9 mouse cellular contexts compared by ENCODE assay signal in the genomic region with DNA sequence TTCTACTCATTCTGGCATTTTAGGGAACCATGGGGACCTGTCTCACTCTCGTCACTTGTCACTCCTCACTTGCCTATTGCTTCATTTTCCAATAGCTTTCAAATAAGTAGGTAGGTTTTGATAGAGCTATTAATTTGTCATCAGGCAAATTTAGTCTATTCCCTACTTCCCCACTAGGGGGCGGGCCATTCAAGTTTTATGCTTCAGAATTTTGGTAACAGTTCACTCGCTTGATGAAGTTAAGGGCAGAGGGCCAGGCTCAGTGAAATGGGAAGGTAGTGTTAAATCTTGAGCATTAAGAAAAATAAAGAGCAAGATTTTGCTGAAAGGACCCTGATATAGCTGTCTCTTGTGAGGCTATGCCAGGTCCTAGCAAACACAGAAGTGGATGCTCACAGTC.
DNase-seq lines count a peak whose midpoint lies in the region; ATAC-seq lines count a peak whose summit lies in the region.
"Had no signal": no experiment of that assay in that cellular context is flagged by ENCODE, and none has a peak within 500 bp of the region (broad histone marks: within the 10 kb centered on the region; RNA-seq: fewer than 3 reads in every experiment).

No protein-coding gene starts in this region.

- no peaks in the 10 kb centered on the region for H3K4me1 ChIP-seq in kidney, embryonic 15.5 days
- H3K4me1 ChIP-seq in forebrain, embryonic 14.5 days (ENCODE audit: control insufficient read depth, insufficient read depth, low read length), result no peaks in the 10 kb centered on the region
- H3K4me1 ChIP-seq: embryonic facial prominence, embryonic 12.5 days had no signal

- no peaks in the 10 kb centered on the region for H3K27me3 ChIP-seq in kidney, embryonic 15.5 days
- H3K27me3 ChIP-seq in forebrain, embryonic 14.5 days (replicated peaks; ENCODE audit: control insufficient read depth, insufficient read depth, low read length), result no peaks in the 10 kb centered on the region
- H3K27me3 ChIP-seq: embryonic facial prominence, embryonic 12.5 days had no signal

- H3K4me3 ChIP-seq in kidney, embryonic 15.5 days (replicated peaks), result no peak overlapping the region
- H3K4me3 ChIP-seq in forebrain, embryonic 14.5 days (ENCODE audit: low read depth, low read length), result no peak overlapping the region
- H3K4me3 ChIP-seq: embryonic facial prominence, embryonic 12.5 days had no signal

- no peaks in the 10 kb centered on the region for H3K36me3 ChIP-seq in kidney, embryonic 15.5 days
- no peaks in the 10 kb centered on the region for H3K36me3 ChIP-seq in forebrain, embryonic 14.5 days (ENCODE audit: control insufficient read depth, insufficient read depth, low read length)
- H3K36me3 ChIP-seq: embryonic facial prominence, embryonic 12.5 days had no signal

- H3K9ac ChIP-seq in kidney, embryonic 15.5 days, result no peak overlapping the region
- H3K9ac ChIP-seq in forebrain, embryonic 14.5 days (ENCODE audit: low read length), result no peak overlapping the region
- H3K9ac ChIP-seq: embryonic facial prominence, embryonic 12.5 days had no signal

- H3K4me2 ChIP-seq in kidney, embryonic 15.5 days, result no peak overlapping the region
- no peak overlapping the region for H3K4me2 ChIP-seq in forebrain, embryonic 14.5 days (ENCODE audit: low read length)
- H3K4me2 ChIP-seq: embryonic facial prominence, embryonic 12.5 days had no signal

- DNase-seq in kidney, adult 11 months, result peak; percentile 12
- peak; percentile 37 for DNase-seq in Muller cell, postnatal 12 days (ENCODE audit: inconsistent ontology term)
- DNase-seq in c-Kit-positive CD71-positive TER-119-positive erythroid progenitor cells, embryonic 14.5 days (ENCODE audit: low spot score), result peak; percentile 11
- DNase-seq in forebrain, embryonic 14.5 days (ENCODE audit: low spot score), result peak; percentile 72
- DNase-seq in layer of hippocampus, adult 18-20 months (ENCODE audit: low spot score in 2 of 2), result peak; percentile 31 to 80
- peak; percentile 34 for DNase-seq in lung, postnatal 14 days
- no peak for DNase-seq in yolk sac, embryonic 10.5 days (ENCODE audit: low spot score)

- no peaks in the 10 kb centered on the region for H3K9me3 ChIP-seq in kidney, embryonic 15.5 days (replicated peaks)
- no peaks in the 10 kb centered on the region for H3K9me3 ChIP-seq in forebrain, embryonic 14.5 days (replicated peaks; ENCODE audit: control insufficient read depth, low read length)
- H3K9me3 ChIP-seq: embryonic facial prominence, embryonic 12.5 days had no signal

- ATAC-seq in kidney, embryonic 15.5 days (replicated peaks; ENCODE audit: low FRiP score), result no peak; the same call in 1 of the 2 replicates
- ATAC-seq in forebrain, embryonic 14.5 days, result no peak; the same call in 1 of the 2 replicates

- no peak overlapping the region for H3K27ac ChIP-seq in kidney, embryonic 15.5 days
- H3K27ac ChIP-seq in forebrain, embryonic 14.5 days (ENCODE audit: low read depth, low read length), result no peak overlapping the region
- H3K27ac ChIP-seq: embryonic facial prominence, embryonic 12.5 days had no signal

- WGBS in kidney, embryonic 15.5 days, result 15% methylated on average over 3 of the region's 3 CpGs
- 14% methylated on average over 3 of the region's 3 CpGs for WGBS in forebrain, embryonic 14.5 days
